Mouse (Mus musculus): ENCODE data around the gene Rapgef3. TPM values are rescaled to one million over a fixed set of nuclear protein-coding genes. Genes with fewer than 3 reads are reported as not detected.

Gene Rapgef3
- total and polyA plus RNA-seq, 3 experiments = 2.5 to 3.4 (median 3.2) TPM

DNA sequence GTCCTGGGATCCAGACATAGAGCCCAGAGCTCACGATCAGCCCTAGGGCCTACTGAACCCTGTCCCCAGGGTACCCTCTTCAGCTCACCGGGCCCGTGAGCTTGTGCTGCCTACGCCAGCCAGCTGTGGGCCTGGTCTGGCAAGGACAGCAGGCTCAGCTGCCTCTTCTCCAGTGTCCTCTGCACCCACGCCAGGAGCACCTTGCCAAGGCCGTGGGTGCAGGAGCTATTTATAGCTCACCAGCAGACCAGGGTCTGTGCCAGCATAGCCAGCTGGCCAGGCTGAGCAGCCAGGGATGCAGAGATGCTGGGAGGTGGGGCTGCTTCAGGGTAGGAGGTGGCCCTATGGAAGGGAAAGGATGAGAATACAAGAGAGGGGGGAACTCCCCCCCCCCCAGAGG lies 44.4 kb upstream of the Rapgef3 start:
- Histone ChIP-seq H3K79me2 (replicated peaks; ENCODE audit: control insufficient read depth, extremely low read depth, insufficient read depth, poor library complexity, severe bottlenecking) (peaks cover 2% of the 10 kb centered on the region; the same call in 1 of the 2 replicates), H3K4me2 (ENCODE audit: insufficient read depth, low read depth, poor library complexity, severe bottlenecking) (no peak overlapping the region), H3K27me3 (replicated peaks) (no peaks in the 10 kb centered on the region), H3K4me1 (ENCODE audit: control insufficient read depth in 1 of 2, insufficient read depth in 2 of 2) (peaks cover 16 to 54% of the 10 kb centered on the region in 2 experiments), H3K27ac (ENCODE audit: insufficient read depth, low read depth) (no peak overlapping the region), H3K4me3 (replicated peaks in 1 of 3; ENCODE audit: low read depth in 2 of 3, low read length in 2 of 3, poor library complexity in 1 of 3) (no peak overlapping the region), H3K36me3 (replicated peaks in 1 of 2; ENCODE audit: control insufficient read depth in 1 of 2, insufficient read depth in 1 of 2, low read length in 1 of 2) (peaks cover 54 to 95% of the 10 kb centered on the region in 2 experiments), H3K9ac (ENCODE audit: insufficient read depth, low read depth) (no peak overlapping the region), H3K9me3 (replicated peaks; ENCODE audit: low read length) (no peaks in the 10 kb centered on the region)
- TF ChIP-seq CHD2 (IDR thresholded peaks at IDR 0.05; ENCODE audit: low read length) = no peak
- no peak for TF ChIP-seq ZNF384 (IDR thresholded peaks at IDR 0.05; ENCODE audit: low read depth, low read length)
- TF ChIP-seq MAZ (IDR thresholded peaks at IDR 0.05; ENCODE audit: low read depth, low read length) = no peak
- no peak for TF ChIP-seq KAT2A (IDR thresholded peaks at IDR 0.05; ENCODE audit: insufficient replicate concordance, low read length)
- no peak for TF ChIP-seq NELFE (IDR thresholded peaks at IDR 0.05; ENCODE audit: low read depth, low read length)
- TF ChIP-seq SIN3A (IDR thresholded peaks at IDR 0.05; ENCODE audit: low read length) = no peak
- TF ChIP-seq RAD21 (IDR thresholded peaks at IDR 0.05; ENCODE audit: low read depth, low read length) = no peak
- no peak for TF ChIP-seq GABPA (IDR thresholded peaks at IDR 0.05; ENCODE audit: insufficient replicate concordance, low read depth, low read length)
- TF ChIP-seq JUN (IDR thresholded peaks at IDR 0.05; ENCODE audit: insufficient read depth, low read depth, low read length) = no peak
- TF ChIP-seq USF1 (IDR thresholded peaks at IDR 0.05; ENCODE audit: low read depth, low read length) = no peak
- TF ChIP-seq ZMIZ1 (IDR thresholded peaks at IDR 0.05; ENCODE audit: low read depth, low read length) = no peak
- no peak for TF ChIP-seq MYC (IDR thresholded peaks at IDR 0.05; ENCODE audit: low read depth, low read length)
- TF ChIP-seq TCF12 (IDR thresholded peaks at IDR 0.05; ENCODE audit: low read depth, low read length) = no peak
- TF ChIP-seq MEF2A (IDR thresholded peaks at IDR 0.05; ENCODE audit: borderline replicate concordance, low read depth, low read length) = no peak
- no peak for TF ChIP-seq HCFC1 (IDR thresholded peaks at IDR 0.05; ENCODE audit: low read depth, low read length)
- dilution Hi-C loops (cut with MboI; ENCODE audit: extremely low pct_ligation_motif_present, extremely low pct_unique_long_range_greater_than_20kb, low sequenced_read_pairs) (no loop called here), in situ Hi-C loops (cut with MboI; ENCODE audit: low pct_ligation_motif_present, low pct_unique_long_range_greater_than_20kb, low sequenced_read_pairs) (no loop called here)
- DNase-seq (ENCODE audit: extremely low read depth) = no peak

DNA sequence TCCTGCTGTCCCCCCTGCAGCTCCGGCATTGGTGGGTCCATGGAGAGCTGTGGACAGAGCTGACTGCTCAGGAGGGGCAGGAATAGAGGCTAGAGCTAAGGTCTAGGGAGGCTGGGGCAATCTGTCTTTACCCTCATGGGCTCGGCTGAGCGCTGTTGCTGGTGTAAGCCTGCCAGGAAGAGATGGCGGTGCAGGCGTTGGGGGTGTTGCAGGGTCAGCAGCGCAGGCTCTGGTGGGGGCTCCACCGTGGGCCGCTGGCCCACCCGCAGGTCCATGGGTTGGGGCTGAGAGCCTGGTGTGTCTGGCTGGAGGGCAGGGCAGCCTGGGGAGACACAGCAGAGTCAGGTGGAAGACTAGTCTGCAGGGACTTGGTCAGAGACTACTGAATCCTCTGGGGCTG lies 43.5 kb upstream of the Rapgef3 start:
- Histone ChIP-seq H3K9ac (ENCODE audit: insufficient read depth, low read depth) (no peak overlapping the region), H3K27me3 (replicated peaks) (no peaks in the 10 kb centered on the region), H3K36me3 (replicated peaks in 1 of 2; ENCODE audit: control insufficient read depth in 1 of 2, insufficient read depth in 1 of 2, low read length in 1 of 2) (peaks cover 61 to 100% of the 10 kb centered on the region in 2 experiments), H3K79me2 (replicated peaks; ENCODE audit: control insufficient read depth, extremely low read depth, insufficient read depth, poor library complexity, severe bottlenecking) (peaks cover 2% of the 10 kb centered on the region; the same call in 1 of the 2 replicates), H3K9me3 (replicated peaks; ENCODE audit: low read length) (no peaks in the 10 kb centered on the region), H3K4me3 (replicated peaks in 1 of 3; ENCODE audit: low read depth in 2 of 3, low read length in 2 of 3, poor library complexity in 1 of 3) (no peak overlapping the region), H3K27ac (ENCODE audit: insufficient read depth, low read depth) (no peak overlapping the region), H3K4me1 (ENCODE audit: control insufficient read depth in 1 of 2, insufficient read depth in 2 of 2) (peaks cover 11 to 46% of the 10 kb centered on the region in 2 experiments; a peak in 3 of 4 replicates), H3K4me2 (ENCODE audit: insufficient read depth, low read depth, poor library complexity, severe bottlenecking) (no peak overlapping the region)
- DNase-seq (ENCODE audit: extremely low read depth) = no peak
- dilution Hi-C loops (cut with MboI; ENCODE audit: extremely low pct_ligation_motif_present, extremely low pct_unique_long_range_greater_than_20kb, low sequenced_read_pairs) = no loop called here
- in situ Hi-C loops (cut with MboI; ENCODE audit: low pct_ligation_motif_present, low pct_unique_long_range_greater_than_20kb, low sequenced_read_pairs) = no loop called here
- TF ChIP-seq MAZ (IDR thresholded peaks at IDR 0.05; ENCODE audit: low read depth, low read length) (no peak), ELF1 (IDR thresholded peaks at IDR 0.05; ENCODE audit: low read depth, low read length) (no peak), MXI1 (IDR thresholded peaks at IDR 0.05; ENCODE audit: low read depth, low read length) (no peak), E2F4 (IDR thresholded peaks at IDR 0.05; ENCODE audit: insufficient replicate concordance, low read depth, low read length) (no peak), ZMIZ1 (IDR thresholded peaks at IDR 0.05; ENCODE audit: low read depth, low read length) (no peak), TBP (conservative IDR thresholded peaks at IDR 0.05; ENCODE audit: low read depth, low read length) (no peak), KAT2A (IDR thresholded peaks at IDR 0.05; ENCODE audit: insufficient replicate concordance, low read length) (no peak), HCFC1 (IDR thresholded peaks at IDR 0.05; ENCODE audit: low read depth, low read length) (no peak), MYC (IDR thresholded peaks at IDR 0.05; ENCODE audit: low read depth, low read length) (no peak), POLR2A (IDR thresholded peaks at IDR 0.05; ENCODE audit: low read depth, low read length) (no peak), IRF4 (IDR thresholded peaks at IDR 0.05; ENCODE audit: low read depth, low read length) (no peak), NRF1 (IDR thresholded peaks at IDR 0.05; ENCODE audit: low read depth, low read length) (no peak), ETS1 (conservative IDR thresholded peaks at IDR 0.05; ENCODE audit: low read depth, low read length) (no peak), ZC3H11A (IDR thresholded peaks at IDR 0.05; ENCODE audit: low read depth, low read length) (no peak), CTCF (conservative IDR thresholded peaks at IDR 0.05 in 1 of 2, IDR thresholded peaks at IDR 0.05 in 1 of 2; ENCODE audit: low read depth in 2 of 2, low read length in 2 of 2) (no peak), POLR2AphosphoS2 (IDR thresholded peaks at IDR 0.05; ENCODE audit: low read depth, low read length) (no peak), USF2 (conservative IDR thresholded peaks at IDR 0.05; ENCODE audit: low read depth, low read length) (no peak), MAX (IDR thresholded peaks at IDR 0.05; ENCODE audit: low read length) (no peak), ZKSCAN1 (IDR thresholded peaks at IDR 0.05; ENCODE audit: borderline replicate concordance, low read depth, low read length) (no peak)
